Mouse (Mus musculus) adrenal gland, postnatal 25 days (tissue): ENCODE data around the gene Frrs1l. TPM values are rescaled to one million over a fixed set of nuclear protein-coding genes. Genes with fewer than 3 reads are reported as not detected.

Source experiments
- DNase-seq: peaks from one replicate; pipeline ENCODE4 v3.0.0; 2021; ENCODE audit warnings: mixed read lengths
- total RNA-seq: library from RNA; stranded (reverse); gene quantifications from 2 replicates; pipeline ENCODE4 v1.2.3, GENCODE M21; 2021

The Frrs1l gene
- total RNA-seq, 1 experiment from 2014 or later, result 0.39 TPM

DNA sequence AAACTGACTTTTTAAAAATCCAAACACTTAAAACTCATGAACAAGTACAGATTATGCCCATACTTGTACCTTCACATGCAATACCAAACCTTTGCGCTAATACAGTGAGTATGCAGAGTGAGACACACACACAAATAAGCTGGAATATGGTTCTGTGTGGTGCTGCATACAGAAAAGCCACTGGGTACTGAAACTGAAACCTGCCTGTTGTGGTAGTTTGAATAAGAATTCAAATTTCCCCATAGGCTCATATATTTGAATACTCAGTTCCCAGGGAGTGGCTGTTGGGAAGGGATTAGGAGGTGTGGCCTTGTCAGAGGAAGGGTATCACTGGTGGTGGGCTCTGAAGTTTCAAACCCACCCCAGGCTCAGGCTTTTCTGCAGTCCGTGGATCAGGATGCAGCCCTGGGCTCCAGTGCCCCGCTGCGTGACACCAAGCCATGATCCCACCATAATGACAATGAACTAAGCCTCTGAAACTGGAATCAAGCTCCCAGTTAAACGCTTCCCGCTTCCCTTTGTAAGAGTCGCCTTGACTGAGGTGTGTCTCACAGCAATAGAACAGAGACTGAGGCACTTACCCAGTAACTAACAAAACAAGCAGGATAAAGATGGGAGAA, 77.7 kb downstream of the Frrs1l start:
- no peak for DNase-seq

- DNase-seq, result no peak
These were observed 80.6 kb downstream of the Frrs1l start for GRCm38 (mm10) chr4:56909568-56909967.

DNA sequence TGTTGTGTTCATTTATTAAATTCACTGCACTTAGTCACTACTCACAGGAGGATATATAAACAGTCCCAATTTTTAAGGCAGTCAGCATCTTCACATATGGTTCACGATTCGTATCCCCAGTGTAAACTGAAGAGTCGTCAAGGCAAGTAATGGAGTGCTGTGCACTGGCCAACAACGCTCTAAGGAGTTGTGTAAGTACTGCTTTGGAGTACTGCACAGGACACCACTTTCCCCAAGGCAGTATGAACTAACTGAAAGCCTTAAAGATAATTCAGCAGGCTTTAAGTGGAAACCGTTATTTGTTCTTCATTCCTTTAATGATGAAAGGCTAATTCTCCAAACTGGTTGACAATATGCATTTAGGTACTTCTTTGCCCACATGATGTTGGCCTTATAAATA, 82.5 kb downstream of the Frrs1l start:
- DNase-seq, result no peak

Other genes starting within 250 kb of the Frrs1l start
- gene Actl7b, start 248.9 kb downstream of the Frrs1l start, total RNA-seq, result not detected in 2 replicates
- gene Actl7a, start 247.0 kb downstream of the Frrs1l start, total RNA-seq, result not detected in 2 replicates
- gene Elp1, start 188.1 kb downstream of the Frrs1l start, total RNA-seq, result 35.5 and 40.1 TPM in 2 replicates
- gene Fam206a, start 188.0 kb downstream of the Frrs1l start, total RNA-seq, result 13.1 and 14.6 TPM in 2 replicates
- gene Ctnnal1, start 125.2 kb downstream of the Frrs1l start, total RNA-seq, result 21.9 and 26.6 TPM in 2 replicates
- gene Tmem245, start 43.0 kb downstream of the Frrs1l start, total RNA-seq, result 46.7 and 53.9 TPM in 2 replicates
- gene Epb41l4b, start 153.0 kb upstream of the Frrs1l start, total RNA-seq, result 1.4 and 2.3 TPM in 2 replicates